Mouse (Mus musculus) ovary, adult 18-20 months (tissue): ENCODE results near the gene Gm20388.

ENCODE experiments used
- DNase-seq: peaks from one replicate; pipeline ENCODE4 v3.0.0; 2022; ENCODE audit warnings: low spot score, mixed read lengths

The Gm20388 gene

DNA sequence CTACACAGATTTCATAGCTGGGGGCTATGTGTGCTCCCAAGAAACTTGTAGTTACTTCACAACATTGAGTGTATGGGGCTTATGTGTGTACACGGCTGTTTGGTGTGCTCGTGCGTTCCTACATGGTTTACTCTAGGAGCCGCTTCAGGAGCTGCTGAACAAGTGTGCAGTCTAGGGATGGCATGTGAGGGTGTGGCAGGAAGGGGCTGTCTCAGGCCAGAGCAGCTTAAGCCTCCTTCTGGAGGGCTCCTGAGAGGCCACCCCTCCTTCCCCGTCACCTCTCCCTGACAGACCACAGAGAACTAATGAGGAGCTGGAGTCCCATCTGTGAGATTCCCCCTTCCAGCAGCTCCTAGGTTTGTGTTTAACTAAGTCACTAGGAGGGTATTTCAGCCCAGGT lies 2077.3 kb downstream of the Gm20388 start:
- DNase-seq, result no peak

DNA sequence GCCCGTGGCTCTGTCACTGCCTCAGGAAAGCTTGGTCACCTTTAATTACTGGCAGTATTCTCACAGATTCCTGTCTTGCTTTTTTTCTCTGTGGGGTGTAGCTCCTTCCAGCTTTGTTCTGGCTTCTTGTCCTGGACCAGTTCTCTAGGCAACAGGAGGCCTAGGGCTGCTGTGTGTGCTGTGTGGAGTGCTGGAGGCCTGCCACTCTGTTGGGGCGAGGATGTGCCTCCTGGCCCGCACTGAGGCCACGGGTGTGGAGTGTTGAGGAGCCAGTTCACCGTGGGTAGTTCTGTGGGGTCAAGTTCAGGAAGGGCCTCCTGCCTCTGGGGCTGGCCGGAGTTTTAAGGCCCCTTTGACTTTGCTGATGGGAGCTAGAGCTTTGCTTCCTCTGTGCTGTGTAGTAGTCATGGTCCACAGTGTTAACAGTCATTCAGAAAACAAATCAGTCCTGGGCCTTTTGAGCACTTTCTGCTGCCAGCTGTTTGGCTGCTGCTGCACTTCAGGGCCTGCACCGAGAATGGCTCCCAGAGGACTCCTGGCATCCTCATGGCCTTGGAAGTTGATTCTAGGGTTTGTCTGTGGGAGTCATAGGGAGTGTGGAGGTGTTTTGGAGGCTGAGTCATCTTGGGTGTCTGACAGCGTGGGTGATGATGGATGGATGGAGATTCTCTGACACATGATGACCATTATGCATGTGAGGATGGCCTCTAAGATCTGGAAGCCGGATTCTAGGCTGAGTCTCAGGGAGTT lies 2080.0 kb downstream of the Gm20388 start:
- DNase-seq, result no peak

DNA sequence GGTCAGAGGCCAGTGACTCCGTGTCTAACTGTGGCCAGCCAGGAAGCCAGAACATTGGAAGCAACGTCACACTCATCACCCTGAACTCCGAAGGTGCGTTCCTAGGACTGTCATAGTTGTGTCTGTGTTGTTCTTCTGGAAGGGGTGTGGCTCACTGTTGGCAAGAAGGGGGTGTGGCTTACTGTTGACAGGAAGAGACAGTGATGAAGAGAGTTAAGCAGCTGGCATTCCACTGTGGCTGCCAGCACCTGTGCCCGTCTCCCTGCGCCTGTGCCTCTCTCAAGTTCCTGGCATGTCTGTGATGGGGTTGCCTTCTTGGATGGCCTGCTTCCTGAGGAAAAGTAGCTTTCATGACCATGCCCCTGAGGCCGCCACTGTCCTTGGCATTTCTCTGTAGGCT lies 2081.0 kb downstream of the Gm20388 start:
- DNase-seq, result no peak

GRCm38 (mm10) chr8:121992911-121993310 lies 2082.3 kb downstream of the Gm20388 start:
- no peak for DNase-seq

DNA sequence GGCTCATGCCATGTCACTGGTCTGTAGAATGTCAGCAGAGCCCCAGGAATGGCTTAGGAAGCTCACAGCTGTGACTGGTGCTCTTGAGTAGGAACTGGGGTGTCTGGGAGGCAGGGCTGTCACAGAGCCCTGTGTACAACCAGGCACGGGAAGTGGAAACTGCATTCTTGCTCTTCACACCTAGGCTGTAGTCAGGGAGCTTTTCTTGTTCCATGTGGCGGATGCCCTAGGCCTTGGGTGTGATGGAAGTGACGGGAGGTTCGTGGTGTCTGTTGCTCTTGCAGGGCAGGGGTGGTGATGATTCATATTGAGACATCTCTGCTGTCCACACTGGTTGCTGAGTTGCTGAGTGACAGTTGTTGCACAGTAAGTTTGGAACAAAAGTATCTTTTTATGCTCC lies 2084.5 kb downstream of the Gm20388 start:
- no peak for DNase-seq

GRCm38 (mm10) chr8:121995895-121996294 lies 2085.3 kb downstream of the Gm20388 start:
- DNase-seq, result no peak

DNA sequence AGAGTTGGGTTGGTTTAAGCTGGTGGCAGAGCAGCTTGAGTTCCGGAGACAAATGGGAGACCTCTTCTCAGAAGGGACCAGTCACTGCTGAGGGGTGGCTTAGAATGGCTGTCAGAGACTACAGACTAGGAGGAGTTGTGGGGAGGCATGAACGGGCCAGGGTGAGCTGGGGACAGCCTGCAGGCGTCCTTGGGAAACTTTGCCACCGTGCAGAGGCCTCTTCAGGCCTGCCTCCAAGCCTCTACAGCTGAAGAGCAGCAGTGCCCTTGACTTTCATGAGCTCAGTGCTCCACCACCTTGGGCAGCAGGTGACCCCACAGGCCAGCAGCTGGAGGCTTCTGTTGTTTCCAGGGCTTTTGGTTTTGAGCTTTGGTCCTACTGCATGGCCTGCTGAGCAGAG lies 2088.0 kb downstream of the Gm20388 start:
- no peak for DNase-seq

GRCm38 (mm10) chr8:121999211-121999610 lies 2088.6 kb downstream of the Gm20388 start:
- DNase-seq, result no peak

DNA sequence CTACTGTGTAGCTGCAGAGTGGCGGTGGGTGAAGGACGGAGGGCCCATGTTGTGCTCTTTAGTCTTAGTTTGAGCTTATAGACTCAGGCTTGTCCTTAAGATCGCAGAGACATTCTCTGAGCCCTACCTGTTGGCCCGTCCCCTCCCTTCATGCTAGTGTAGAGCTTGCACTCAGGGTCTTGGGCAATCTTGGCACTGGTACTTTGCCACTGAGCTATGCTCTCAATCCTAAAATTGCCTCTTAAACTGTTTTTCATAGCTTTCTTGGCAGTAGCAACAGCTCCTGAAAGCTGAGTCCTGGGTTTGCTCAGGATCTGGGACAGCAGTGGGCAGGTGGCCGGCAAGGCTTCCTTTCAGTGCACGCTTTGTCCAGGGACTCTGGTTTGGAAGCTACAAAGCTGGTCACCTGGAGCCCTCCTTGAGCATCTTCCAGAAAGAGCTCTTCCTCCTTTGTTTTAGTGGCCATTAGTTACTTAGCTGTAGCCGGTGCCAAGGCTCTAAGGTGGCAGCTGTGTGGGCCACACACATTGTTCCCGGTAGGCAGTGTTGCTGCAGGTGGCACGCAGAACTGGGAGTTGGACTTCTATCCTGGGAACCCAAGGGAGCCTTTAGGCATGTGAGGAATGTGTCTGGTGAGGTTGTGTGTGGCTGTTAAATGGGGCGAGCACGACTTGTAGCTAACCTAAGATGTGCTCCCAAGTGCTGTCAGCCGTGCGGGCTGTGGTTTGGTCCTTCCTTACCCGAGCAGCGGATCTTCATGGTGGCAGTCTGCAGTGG lies 2090.9 kb downstream of the Gm20388 start:
- DNase-seq, result no peak

GRCm38 (mm10) chr8:122003646-122004045 lies 2093.0 kb downstream of the Gm20388 start:
- no peak for DNase-seq

GRCm38 (mm10) chr8:122004131-122004530 lies 2093.5 kb downstream of the Gm20388 start:
- DNase-seq, result no peak

DNA sequence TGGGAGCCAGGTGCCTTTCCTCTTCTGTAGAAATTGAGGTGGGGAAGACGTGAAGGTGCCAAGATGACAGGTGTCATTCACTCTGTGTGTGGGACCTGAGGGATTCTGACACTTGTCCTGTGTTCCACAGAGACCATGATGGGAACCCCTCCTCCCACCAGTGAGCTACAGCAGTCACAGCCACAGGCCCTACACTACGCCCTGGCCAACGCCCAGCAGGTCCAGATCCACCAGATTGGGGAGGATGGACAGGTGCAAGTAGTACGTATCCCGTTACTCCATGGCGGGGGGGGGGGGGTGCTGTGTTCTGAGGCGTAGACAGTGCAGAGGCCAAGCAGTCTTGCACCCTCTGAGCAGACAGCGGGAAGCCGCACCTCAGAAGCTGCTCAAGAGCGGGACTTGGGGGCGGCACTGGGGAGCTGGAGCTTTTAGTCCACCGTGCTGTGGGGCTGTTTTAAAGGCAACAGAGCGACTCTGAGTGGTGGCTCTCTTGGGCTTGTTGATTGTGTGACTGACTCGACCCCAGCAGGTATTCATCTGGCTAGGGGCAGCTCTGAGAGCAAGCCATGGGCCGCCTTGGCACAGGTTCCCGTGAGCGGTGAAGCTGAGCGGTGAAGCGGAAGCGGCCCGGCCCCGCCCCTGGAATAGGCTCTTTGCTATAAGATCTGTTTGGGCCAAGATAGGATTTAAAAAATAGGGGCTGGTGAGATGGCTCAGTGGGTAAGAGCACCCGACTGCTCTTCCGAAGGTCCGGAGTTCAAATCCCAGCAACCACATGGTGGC lies 2095.0 kb downstream of the Gm20388 start:
- DNase-seq, result no peak

DNA sequence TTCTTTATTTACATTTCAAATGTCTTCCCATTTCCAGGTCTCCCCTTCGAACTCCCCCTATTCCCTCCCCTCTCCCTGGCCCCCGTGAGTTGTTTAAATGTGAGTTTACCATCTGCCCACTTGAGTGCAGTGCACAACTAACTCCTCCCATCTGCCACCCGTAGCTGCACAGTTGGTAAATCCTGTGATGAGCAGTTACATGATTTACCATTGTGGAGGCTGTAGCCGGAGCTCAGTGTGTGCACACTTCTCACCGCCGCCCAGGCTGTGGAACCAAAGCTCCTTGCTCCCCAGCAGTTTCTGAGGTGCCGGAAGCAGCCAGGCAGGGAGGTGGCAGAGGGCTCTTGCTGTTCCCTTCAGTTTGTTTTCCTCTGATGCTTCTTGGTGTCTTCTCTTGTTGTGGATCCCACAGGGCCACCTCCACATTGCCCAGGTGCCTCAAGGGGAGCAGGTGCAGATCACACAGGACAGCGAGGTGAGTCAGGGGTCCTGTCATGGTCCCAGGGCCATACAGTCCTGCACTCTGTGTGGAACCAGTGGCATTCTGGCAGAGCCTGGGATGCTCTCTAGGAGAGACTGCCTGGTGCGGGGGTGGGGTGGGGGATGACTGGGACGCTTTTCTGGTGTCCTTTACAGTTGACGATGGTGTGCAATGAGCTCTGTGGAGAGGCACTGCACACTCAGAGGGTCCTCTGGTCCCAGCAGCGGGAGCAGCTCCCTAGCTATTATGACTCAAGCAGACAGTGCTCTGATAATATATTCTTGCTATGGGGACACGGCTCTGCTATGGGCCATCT lies 2096.2 kb downstream of the Gm20388 start:
- DNase-seq, result no peak

DNA sequence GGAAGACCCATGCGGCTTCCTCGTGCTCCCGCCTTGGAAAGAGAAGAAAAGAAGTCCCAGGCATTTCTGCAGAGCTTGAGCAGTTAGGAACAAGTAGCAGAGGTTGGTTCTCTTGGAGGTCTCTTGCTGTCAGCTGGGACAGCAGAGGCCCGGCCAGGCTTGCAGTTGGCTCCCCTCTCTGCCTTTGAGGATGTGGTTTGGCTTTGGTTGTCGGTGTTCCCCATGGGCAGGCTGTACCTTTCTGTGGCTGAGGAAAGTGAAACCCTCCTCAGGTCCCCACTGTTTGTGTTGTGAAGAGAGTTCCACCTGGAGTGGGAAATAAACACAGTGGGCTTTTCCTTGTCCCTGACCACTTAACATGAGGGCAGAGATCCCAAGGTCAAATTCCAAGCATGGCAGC lies 2097.8 kb downstream of the Gm20388 start:
- no peak for DNase-seq

DNA sequence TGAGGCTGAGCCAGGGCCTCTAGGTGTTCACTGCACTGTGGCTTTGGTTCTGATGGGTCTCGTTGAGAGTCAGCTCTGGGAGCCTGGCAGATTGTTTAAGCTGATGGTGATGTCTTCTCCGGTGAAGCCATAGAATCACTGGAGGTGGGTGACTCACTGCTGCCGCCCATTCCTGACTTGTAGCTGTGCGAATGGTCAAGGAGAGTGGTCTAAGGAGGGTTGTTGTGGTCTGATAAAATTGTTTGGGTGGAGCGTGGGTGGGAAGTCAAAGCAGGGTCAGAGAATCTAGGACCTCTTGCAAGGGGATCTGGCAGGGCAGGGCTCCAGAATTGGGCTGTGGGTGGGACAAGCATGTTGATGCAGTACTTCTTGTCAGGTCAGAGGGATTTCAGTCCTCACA lies 2100.0 kb downstream of the Gm20388 start:
- peak; percentile 45 for DNase-seq

DNA sequence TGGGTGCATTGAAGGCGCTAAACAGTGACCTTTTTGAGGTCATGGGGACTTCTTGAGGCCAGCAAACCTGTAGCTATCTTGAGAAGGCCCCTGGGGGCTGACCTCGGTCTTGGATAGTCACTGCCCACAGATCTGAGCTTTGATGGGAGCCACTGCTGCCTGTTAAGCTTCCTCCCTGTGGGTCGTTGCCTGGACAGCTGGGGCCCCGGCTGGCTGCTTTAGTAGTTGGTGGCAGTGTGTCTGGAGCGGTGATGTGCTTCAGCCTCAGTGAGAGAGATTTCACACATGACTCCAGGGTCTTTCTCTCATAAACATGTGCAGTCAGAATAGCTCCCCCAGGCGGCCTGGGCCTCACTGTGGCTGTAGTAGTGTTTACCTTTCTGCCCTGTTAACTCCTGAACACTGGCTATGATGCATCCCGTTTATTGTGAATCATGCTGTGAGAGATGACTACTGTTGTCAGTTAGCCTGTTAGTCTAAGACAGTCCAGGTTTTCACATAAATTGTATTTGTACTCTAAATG lies 2100.5 kb downstream of the Gm20388 start:
- no peak for DNase-seq

GRCm38 (mm10) chr8:122014606-122015005 lies 2104.0 kb downstream of the Gm20388 start:
- no peak for DNase-seq

DNA sequence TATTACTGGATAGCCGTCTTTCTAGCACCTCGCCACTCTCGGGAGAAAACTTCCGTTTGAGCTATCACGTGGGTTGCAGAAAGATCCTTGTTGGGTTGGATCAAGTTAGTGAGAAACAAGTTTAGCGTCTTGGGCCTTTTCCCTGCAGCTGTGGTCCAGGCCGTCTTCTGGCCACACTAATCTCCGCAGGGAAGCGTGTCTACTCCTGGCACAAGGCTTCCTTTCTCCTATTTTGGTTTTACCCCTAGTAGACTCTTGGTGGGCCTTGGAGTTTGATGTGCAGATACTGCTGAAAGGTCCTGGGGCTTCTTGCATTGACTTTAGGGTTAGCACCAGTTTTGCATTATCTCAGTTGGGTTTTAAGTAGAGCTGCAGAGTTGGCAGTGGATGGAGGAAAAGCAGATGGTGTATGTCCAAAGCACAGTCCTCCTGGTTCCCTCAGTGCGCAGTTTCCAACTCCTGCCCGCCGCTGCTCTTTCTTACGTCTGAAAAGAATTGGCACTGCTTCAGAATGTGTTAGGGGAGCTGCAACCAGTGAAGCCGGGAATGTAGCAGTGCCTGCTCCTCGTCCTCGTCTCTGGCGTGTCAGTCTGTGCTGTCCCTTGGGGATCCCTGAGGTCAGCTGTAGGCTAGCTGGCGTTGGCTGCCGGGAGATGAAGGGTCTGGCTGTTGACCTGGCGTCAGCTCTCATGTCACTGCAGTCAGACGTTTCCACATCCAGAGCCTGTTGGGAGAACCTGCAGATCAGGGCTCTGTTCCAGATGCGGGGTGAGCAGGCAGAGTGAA lies 2107.6 kb downstream of the Gm20388 start:
- no peak for DNase-seq

GRCm38 (mm10) chr8:122019162-122019561 lies 2108.5 kb downstream of the Gm20388 start:
- no peak for DNase-seq

DNA sequence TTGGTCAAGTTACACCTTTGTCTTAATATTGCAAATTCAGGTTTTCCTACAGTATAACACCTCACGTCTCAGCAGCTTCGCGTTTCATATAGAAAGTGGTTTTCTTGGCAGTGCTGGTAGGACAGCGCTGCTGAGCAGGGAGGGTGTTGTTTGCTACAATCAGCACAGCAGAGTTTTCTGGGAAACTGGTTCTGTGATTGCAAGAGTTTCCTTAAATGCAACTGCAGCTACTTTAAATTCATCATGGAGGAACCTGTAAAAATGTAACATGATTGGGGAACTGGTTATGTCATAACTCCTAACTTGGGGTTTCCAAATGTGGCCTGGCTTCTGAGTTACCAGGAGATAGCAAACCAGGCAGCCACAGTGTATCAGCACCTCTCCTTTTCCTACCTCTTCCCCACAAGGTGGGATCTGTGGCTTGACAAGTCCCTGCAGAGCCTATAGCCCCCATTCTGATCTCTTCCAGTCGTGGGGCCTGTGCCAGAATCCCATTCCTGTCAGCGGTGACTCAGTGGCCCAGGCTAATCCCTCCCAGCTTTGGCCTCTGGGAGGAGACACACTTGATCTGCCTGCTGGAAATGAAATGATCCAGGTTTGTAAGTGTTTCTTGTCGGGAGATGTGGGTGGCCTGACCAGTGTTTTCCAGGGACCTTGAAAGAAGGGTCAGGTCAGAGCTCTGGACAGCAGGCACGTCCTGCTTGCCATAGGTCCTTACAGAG lies 2109.6 kb downstream of the Gm20388 start:
- DNase-seq, result no peak
